Mouse (Mus musculus): ENCODE results near the gene Rfx2. TPM values are rescaled to one million over a fixed set of nuclear protein-coding genes. Genes with fewer than 3 reads are reported as not detected.

Rfx2 gene
- polyA plus RNA-seq, 1 experiment from 2014 or later, result 3.5 TPM

DNA sequence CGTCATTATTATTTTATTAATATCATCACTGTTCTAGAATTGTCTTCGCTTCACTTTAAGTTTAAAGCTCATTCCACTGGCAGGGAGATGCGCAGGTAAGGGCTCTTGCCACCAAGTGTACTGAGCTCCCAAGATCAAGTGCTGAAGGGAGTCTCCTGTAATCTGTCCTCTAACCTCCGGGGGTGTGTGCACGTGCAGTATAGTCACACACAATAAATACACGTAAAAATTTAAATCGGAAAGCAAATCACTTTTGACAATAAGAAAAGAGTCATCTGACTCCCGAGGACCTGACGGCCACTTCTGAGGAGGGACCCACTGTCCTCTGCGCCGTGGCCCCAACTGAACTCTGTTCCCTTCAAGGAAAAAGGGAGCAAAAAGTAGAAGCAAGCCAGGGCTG is 1.6 kb downstream of the Rfx2 start:
- H3K27ac ChIP-seq (replicated peaks; ENCODE audit: low read depth, low read length), result no peak overlapping the region
- no peaks in the 10 kb centered on the region for H3K36me3 ChIP-seq (ENCODE audit: control insufficient read depth, insufficient read depth, low read length)
- ATAC-seq (ENCODE audit: low read depth) (no peak), DNase-seq (ENCODE audit: low spot score) (no peak)
- H3K4me3 ChIP-seq (ENCODE audit: low read depth, low read length), result peak overlapping the region; percentile 66
- H3K9me3 ChIP-seq (ENCODE audit: control insufficient read depth, low read length), result no peaks in the 10 kb centered on the region
- 0 out of 2 replicates have a peak, but pooled peaks cover 3% of the 10 kb centered on the region for H3K4me1 ChIP-seq (ENCODE audit: control insufficient read depth, insufficient read depth, low read length)
- peak overlapping the region; percentile 89 for H3K4me2 ChIP-seq (ENCODE audit: low read depth, low read length)
- H3K9ac ChIP-seq (ENCODE audit: low read depth, low read length), result peak overlapping the region; percentile 70
- peaks cover 19% of the 10 kb centered on the region for H3K27me3 ChIP-seq (replicated peaks; ENCODE audit: control insufficient read depth, insufficient read depth, low read length)
- WGBS, result 27% methylated on average over 11 of the region's 11 CpGs

- H3K9ac ChIP-seq (ENCODE audit: low read depth, low read length), result no peak overlapping the region
- 93% methylated on average over 2 of the region's 2 CpGs for WGBS
- H3K27ac ChIP-seq (replicated peaks; ENCODE audit: low read depth, low read length), result no peak overlapping the region
- H3K36me3 ChIP-seq (ENCODE audit: control insufficient read depth, insufficient read depth, low read length), result no peaks in the 10 kb centered on the region
- ATAC-seq (ENCODE audit: low read depth), result no peak
- H3K9me3 ChIP-seq (ENCODE audit: control insufficient read depth, low read length), result no peaks in the 10 kb centered on the region
- H3K4me1 ChIP-seq (ENCODE audit: control insufficient read depth, insufficient read depth, low read length), result 0 out of 2 replicates have a peak, but pooled peaks cover 3% of the 10 kb centered on the region
- no peak for DNase-seq (ENCODE audit: low spot score)
- H3K4me2 ChIP-seq (ENCODE audit: low read depth, low read length), result no peak overlapping the region
- peaks cover 15% of the 10 kb centered on the region for H3K27me3 ChIP-seq (replicated peaks; ENCODE audit: control insufficient read depth, insufficient read depth, low read length)
- no peak overlapping the region for H3K4me3 ChIP-seq (ENCODE audit: low read depth, low read length)
These were observed 4.1 kb downstream of the Rfx2 start for GRCm38 (mm10) chr17:56826718-56827117.

GRCm38 (mm10) chr17:56823352-56823751 is 7.5 kb downstream of the Rfx2 start:
- Histone ChIP-seq H3K36me3 (ENCODE audit: control insufficient read depth, insufficient read depth, low read length) (no peaks in the 10 kb centered on the region), H3K4me2 (ENCODE audit: low read depth, low read length) (no peak overlapping the region), H3K4me3 (ENCODE audit: low read depth, low read length) (no peak overlapping the region), H3K27ac (replicated peaks; ENCODE audit: low read depth, low read length) (no peak overlapping the region), H3K27me3 (replicated peaks; ENCODE audit: control insufficient read depth, insufficient read depth, low read length) (0 out of 2 replicates have a peak, but pooled peaks cover under 1% of the 10 kb centered on the region), H3K9ac (ENCODE audit: low read depth, low read length) (no peak overlapping the region), H3K9me3 (ENCODE audit: control insufficient read depth, low read length) (no peaks in the 10 kb centered on the region), H3K4me1 (ENCODE audit: control insufficient read depth, insufficient read depth, low read length) (no peaks in the 10 kb centered on the region)
- WGBS, result 58% methylated on average over 2 of the region's 2 CpGs
- no peak for ATAC-seq (ENCODE audit: low read depth)
- no peak for DNase-seq (ENCODE audit: low spot score)

DNA sequence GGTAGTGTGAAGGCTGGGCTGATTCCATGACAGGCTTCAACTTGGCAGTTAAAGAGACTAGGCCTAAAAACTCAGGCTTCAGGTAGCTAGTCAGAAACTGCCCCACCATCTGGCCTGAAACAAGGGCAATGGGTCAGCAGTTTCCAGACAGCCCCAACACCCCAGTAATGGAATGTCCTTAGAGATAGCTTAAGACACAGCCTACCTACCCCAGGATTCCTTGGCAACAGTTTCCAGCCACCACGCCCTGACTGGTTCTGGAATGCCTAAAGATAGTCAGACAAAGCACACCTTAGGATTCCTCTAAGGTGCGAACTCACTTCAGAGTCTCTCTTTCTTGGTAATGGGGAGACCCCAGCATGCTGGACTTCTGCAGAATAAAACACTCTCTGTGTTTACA is 8.4 kb downstream of the Rfx2 start:
- no peaks in the 10 kb centered on the region for H3K9me3 ChIP-seq (ENCODE audit: control insufficient read depth, low read length)
- DNase-seq (ENCODE audit: low spot score) (no peak), ATAC-seq (ENCODE audit: low read depth) (no peak)
- H3K27me3 ChIP-seq (replicated peaks; ENCODE audit: control insufficient read depth, insufficient read depth, low read length), result no peaks in the 10 kb centered on the region
- H3K4me1 ChIP-seq (ENCODE audit: control insufficient read depth, insufficient read depth, low read length), result no peaks in the 10 kb centered on the region
- no peaks in the 10 kb centered on the region for H3K36me3 ChIP-seq (ENCODE audit: control insufficient read depth, insufficient read depth, low read length)
- no peak overlapping the region for H3K27ac ChIP-seq (replicated peaks; ENCODE audit: low read depth, low read length)
- 60% methylated on average over 2 of the region's 2 CpGs for WGBS
- no peak overlapping the region for H3K9ac ChIP-seq (ENCODE audit: low read depth, low read length)
- no peak overlapping the region for H3K4me2 ChIP-seq (ENCODE audit: low read depth, low read length)
- no peak overlapping the region for H3K4me3 ChIP-seq (ENCODE audit: low read depth, low read length)

GRCm38 (mm10) chr17:56819694-56820111 is 11.1 kb downstream of the Rfx2 start:
- H3K4me2 ChIP-seq (ENCODE audit: low read depth, low read length), result no peak overlapping the region
- no peak overlapping the region for H3K4me3 ChIP-seq (ENCODE audit: low read depth, low read length)
- H3K27me3 ChIP-seq (replicated peaks; ENCODE audit: control insufficient read depth, insufficient read depth, low read length), result no peaks in the 10 kb centered on the region
- WGBS, result 72% methylated on average over 8 of the region's 8 CpGs
- H3K9ac ChIP-seq (ENCODE audit: low read depth, low read length), result no peak overlapping the region
- ATAC-seq (ENCODE audit: low read depth) (peak; percentile 79), DNase-seq (ENCODE audit: low spot score) (peak; percentile 76)
- no peaks in the 10 kb centered on the region for H3K4me1 ChIP-seq (ENCODE audit: control insufficient read depth, insufficient read depth, low read length)
- H3K36me3 ChIP-seq (ENCODE audit: control insufficient read depth, insufficient read depth, low read length), result no peaks in the 10 kb centered on the region
- no peaks in the 10 kb centered on the region for H3K9me3 ChIP-seq (ENCODE audit: control insufficient read depth, low read length)
- no peak overlapping the region for H3K27ac ChIP-seq (replicated peaks; ENCODE audit: low read depth, low read length)

GRCm38 (mm10) chr17:56819032-56819545 is 11.7 kb downstream of the Rfx2 start:
- DNase-seq (ENCODE audit: low spot score) (no peak), ATAC-seq (ENCODE audit: low read depth) (no peak)
- Histone ChIP-seq H3K27me3 (replicated peaks; ENCODE audit: control insufficient read depth, insufficient read depth, low read length) (no peaks in the 10 kb centered on the region), H3K4me1 (ENCODE audit: control insufficient read depth, insufficient read depth, low read length) (no peaks in the 10 kb centered on the region), H3K27ac (replicated peaks; ENCODE audit: low read depth, low read length) (no peak overlapping the region), H3K4me3 (ENCODE audit: low read depth, low read length) (no peak overlapping the region), H3K9me3 (ENCODE audit: control insufficient read depth, low read length) (no peaks in the 10 kb centered on the region), H3K36me3 (ENCODE audit: control insufficient read depth, insufficient read depth, low read length) (no peaks in the 10 kb centered on the region), H3K4me2 (ENCODE audit: low read depth, low read length) (no peak overlapping the region), H3K9ac (ENCODE audit: low read depth, low read length) (no peak overlapping the region)
- 68% methylated on average over 6 of the region's 6 CpGs for WGBS

- ATAC-seq (ENCODE audit: low read depth), result no peak
- H3K27ac ChIP-seq (replicated peaks; ENCODE audit: low read depth, low read length), result no peak overlapping the region
- DNase-seq (ENCODE audit: low spot score), result peak; percentile 27
- no peaks in the 10 kb centered on the region for H3K9me3 ChIP-seq (ENCODE audit: control insufficient read depth, low read length)
- H3K27me3 ChIP-seq (replicated peaks; ENCODE audit: control insufficient read depth, insufficient read depth, low read length), result no peaks in the 10 kb centered on the region
- 30% methylated on average over 11 of the region's 11 CpGs for WGBS
- H3K9ac ChIP-seq (ENCODE audit: low read depth, low read length), result no peak overlapping the region
- no peak overlapping the region for H3K4me3 ChIP-seq (ENCODE audit: low read depth, low read length)
- no peaks in the 10 kb centered on the region for H3K4me1 ChIP-seq (ENCODE audit: control insufficient read depth, insufficient read depth, low read length)
- no peaks in the 10 kb centered on the region for H3K36me3 ChIP-seq (ENCODE audit: control insufficient read depth, insufficient read depth, low read length)
- H3K4me2 ChIP-seq (ENCODE audit: low read depth, low read length), result no peak overlapping the region
These were observed 12.7 kb downstream of the Rfx2 start for GRCm38 (mm10) chr17:56818067-56818636.

DNA sequence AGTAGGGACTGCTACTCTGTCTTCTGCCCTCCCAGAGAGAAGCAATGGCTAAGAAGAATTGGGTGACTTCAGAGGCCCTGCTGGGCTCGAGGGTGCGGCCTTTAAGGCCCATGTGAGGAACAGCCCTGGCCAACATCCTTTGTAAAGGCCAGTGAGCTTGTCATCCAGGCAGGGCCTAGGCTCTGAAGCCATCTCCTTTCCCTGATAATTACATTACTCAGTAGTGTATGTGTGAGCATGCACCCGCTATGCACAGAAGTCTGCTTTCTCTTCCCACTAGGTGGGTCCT is 15.8 kb downstream of the Rfx2 start:
- H3K4me2 ChIP-seq (ENCODE audit: low read depth, low read length), result no peak overlapping the region
- 82% methylated on average over 3 of the region's 3 CpGs for WGBS
- no peak overlapping the region for H3K9ac ChIP-seq (ENCODE audit: low read depth, low read length)
- H3K27me3 ChIP-seq (replicated peaks; ENCODE audit: control insufficient read depth, insufficient read depth, low read length), result no peaks in the 10 kb centered on the region
- peaks cover 7% of the 10 kb centered on the region; the same call in 1 of the 2 replicates for H3K4me1 ChIP-seq (ENCODE audit: control insufficient read depth, insufficient read depth, low read length)
- H3K27ac ChIP-seq (replicated peaks; ENCODE audit: low read depth, low read length), result no peak overlapping the region; the same call in 1 of the 2 replicates
- no peaks in the 10 kb centered on the region for H3K36me3 ChIP-seq (ENCODE audit: control insufficient read depth, insufficient read depth, low read length)
- ATAC-seq (ENCODE audit: low read depth), result no peak
- no peak for DNase-seq (ENCODE audit: low spot score)
- H3K9me3 ChIP-seq (ENCODE audit: control insufficient read depth, low read length), result no peaks in the 10 kb centered on the region
- H3K4me3 ChIP-seq (ENCODE audit: low read depth, low read length), result no peak overlapping the region

Measured in embryonic facial prominence, embryonic 14.5 days (tissue).